Mouse (Mus musculus) lung, postnatal 14 days (tissue): ENCODE results near the gene Etfrf1.

ENCODE experiments used
- DNase-seq: peaks from one replicate; pipeline ENCODE4 v3.0.0; 2021

Etfrf1 gene

DNA sequence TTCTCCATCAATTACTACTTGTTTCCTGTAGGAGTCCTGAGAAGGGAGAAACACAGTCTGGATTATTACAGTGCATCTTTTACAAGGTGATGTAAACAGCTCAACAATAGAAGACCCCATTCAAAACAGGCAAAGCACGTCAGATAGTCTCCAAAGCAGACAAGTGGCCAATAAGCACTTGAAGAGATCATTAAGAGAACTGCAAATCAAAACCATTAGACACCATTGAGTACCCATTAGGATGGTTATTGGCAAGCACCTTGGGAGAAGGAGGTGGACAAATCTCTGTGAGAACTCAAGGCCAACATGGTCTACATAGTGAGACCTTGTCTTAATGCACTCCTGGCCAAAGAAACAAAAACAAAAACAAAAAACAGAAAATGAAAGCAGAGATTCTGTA lies 23.5 kb downstream of the Etfrf1 start:
- DNase-seq = no peak

DNA sequence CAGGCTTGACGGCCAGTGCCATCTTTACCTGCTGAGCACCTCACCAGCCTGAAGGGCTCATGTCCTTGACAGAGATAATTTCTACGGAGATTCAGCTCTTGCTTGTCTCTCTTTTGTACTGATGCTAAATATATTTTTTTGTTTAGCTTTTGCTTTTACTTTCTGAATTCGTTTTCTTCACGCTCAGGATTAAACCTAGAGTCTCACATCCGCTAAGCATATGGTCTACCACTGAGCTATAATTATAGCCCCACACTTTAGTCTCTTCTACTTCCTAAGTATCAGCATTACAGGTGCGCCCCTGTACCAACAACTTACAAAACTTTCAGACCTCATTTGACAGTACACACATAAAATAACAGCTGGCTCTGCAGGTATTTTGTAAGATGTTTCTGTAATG lies 24.4 kb downstream of the Etfrf1 start:
- no peak for DNase-seq

DNA sequence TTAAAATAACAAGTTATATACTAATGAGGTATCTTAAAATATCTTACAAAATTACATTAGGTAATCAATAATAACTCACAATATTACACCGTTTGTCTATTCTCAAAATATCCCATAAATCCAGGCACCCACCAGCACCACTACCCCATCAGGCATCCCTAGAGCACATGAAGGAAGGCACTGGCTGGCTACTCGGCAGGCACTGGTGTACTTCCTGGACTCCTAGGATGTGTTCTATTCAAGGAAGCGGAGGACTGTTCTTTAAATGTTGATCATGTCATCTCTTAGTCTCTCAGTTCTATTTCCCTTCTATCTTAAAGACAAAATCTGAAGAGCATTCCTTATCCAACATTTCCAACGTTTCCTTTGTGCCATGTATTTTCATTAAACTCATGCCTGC lies 26.2 kb downstream of the Etfrf1 start:
- no peak for DNase-seq

DNA sequence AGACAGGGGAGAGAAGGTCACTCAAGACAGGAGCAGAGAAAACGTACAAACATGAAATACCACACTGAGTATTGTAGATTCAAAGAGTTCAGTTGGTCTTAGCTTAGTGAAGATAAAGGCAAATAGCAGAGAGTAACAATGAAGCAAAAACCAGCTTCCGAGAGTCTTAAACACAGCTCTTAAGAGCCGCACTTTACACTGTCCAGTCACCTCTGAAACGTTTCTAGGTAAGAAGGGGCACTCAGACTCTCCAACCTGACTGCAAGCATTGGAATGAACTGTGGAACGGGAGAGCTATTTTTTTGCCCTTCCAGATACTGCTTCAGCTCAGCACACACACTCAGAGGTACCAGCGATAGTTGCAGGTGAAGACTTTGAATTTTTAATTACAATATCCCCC lies 29.4 kb downstream of the Etfrf1 start:
- DNase-seq = no peak

DNA sequence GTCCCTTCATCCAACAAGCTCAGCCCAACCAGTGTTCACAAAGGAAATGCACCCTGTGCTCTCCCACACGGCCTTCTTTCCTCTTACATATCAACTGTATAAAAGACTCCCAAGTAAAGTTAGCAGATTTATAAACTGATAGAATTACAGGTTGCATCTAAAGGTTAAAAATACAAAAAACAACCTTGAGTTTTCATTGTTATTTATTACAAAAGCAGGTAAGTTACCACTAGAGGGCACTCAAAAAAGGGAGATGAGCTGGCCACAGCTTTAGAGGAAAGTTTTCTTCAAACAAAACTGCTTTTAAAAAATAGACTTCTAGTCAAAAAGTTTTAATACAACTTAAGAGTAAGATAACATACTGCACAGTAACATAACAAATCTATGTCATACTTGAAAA lies 31.6 kb downstream of the Etfrf1 start:
- DNase-seq = no peak

DNA sequence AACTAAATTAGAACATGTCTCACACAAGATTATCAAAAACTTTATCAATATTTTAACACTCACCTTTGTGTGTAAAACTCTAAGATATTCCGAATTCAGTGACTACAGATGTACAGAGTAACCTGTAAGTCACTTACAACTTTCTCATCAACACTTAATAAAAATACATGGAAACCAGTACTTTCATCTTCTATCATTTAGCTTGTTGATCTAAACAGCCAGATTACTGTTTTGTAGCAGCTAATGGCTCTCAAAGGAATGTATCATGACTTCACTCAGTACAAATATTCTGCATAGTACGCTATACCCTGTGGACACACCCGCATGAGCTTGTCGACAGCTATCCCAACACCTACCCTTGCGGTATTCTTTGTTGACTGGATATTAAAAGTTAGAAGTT lies 35.9 kb downstream of the Etfrf1 start:
- DNase-seq = no peak

DNA sequence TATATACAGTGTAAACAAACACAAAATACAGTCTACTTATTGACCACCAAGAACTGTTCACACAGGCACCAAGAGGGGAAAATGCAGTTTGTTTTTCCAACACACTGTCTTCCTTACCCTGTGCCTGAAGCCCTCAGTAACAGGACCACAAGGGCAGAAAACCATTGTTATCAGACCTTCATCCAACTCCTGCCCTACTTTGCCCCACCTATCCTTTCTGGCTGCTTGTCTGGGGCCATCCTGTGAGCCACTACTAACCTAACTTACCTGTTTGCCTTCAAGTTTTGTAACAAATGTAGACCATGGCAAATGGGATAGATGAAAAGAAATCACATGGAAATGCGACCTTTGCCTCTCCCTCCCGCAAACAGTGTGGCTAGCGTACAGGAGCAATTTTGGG lies 37.0 kb downstream of the Etfrf1 start:
- no peak for DNase-seq

DNA sequence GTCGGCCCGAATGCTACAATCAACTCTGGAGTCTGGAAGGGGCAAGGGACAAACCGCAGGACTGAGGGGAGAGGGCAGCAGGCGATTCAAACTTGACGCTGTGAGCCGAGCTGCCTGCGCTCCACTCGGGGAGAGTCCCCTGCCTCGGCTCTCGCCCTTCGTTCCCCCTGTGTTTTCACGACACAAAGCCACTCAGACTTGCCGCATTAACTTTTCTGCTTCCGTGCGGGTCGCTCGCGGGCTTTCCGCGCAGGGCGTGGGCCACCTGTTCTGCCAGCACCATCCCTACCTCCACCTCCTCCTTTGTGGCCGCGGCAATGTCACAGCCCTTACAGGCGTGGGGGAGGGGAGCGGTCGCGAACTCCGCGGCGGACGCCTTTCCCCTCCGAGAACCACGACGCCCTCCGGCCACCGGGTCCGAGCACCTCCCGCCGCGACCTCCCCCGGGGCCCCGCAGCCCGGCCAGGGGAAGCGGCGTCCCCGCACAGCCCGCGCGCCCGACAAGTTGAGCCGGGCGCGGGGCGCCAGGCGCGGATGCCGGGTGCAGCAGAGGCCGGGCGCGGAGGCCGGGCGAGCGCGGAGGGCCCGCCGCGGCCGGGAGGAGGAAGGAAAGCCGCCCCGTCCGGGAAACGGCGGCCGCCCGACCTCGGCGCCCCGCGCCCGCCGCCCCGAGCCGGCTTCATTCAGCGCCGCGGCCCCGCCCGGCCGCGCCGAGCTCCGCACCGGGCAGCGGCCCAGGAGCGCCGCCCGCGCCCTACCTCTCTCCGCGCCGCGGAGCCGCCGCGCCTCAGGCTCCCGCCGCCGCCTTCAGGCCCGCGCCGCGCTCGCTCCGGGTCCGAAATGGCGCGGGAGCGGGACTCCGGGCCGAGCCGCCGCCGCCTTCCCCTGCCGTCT lies 38.6 kb downstream of the Etfrf1 start:
- peak; percentile 67 for DNase-seq

DNA sequence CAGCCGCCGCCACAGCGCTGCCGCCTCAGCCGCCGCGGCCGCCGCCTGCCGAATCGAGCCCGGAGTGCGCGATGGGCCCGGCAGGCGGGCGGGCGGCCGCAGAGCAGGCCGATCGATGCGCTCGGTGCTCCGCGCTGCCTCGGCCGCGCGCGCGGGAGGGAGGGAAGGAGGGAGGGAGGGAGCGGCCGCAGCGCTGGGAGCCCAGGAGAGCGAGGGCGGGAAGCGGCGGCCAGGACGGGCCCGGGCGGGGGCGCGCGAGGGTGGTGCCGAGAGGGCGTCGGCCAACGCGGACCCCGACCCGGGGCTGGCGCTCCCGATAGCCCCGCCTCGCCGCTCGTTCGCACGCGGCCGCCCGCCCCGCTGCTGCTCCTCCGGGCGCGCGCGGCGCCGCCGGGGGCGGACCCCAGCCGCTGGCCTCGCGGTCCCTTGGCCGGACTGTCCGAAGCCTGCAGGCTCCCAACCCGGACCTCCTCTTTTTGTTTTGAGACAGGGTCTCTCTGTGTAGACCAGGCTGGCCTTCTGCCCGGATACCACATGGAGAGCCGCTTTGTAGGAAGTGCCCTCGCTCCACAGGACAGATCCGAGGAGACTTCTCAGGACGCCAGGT lies 39.4 kb downstream of the Etfrf1 start, which contains the start of gene Kras:
TSS of gene Kras (minus strand) at position 55 of the 607 bp plus-strand sequence.
- peak; percentile 93 for DNase-seq

DNA sequence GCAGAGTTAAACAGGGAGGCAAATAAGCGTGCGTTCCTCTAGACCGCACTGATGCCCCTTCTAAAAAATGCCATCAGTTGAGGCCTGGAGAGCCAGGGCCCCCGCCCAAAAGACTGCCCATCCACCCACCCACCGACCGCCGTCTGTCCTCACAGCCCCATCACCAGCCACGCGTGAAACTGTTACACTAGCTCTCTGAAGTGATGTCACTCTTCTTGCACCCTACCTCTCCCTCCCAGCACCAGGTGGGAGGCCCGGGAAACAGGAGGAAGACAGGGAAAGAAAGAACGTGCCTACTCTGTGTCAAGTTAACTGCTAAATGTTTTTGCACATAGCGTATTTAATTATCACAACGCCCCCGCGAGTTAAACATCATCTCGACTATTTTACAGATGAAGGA lies 39.9 kb downstream of the Etfrf1 start:
- no peak for DNase-seq

DNA sequence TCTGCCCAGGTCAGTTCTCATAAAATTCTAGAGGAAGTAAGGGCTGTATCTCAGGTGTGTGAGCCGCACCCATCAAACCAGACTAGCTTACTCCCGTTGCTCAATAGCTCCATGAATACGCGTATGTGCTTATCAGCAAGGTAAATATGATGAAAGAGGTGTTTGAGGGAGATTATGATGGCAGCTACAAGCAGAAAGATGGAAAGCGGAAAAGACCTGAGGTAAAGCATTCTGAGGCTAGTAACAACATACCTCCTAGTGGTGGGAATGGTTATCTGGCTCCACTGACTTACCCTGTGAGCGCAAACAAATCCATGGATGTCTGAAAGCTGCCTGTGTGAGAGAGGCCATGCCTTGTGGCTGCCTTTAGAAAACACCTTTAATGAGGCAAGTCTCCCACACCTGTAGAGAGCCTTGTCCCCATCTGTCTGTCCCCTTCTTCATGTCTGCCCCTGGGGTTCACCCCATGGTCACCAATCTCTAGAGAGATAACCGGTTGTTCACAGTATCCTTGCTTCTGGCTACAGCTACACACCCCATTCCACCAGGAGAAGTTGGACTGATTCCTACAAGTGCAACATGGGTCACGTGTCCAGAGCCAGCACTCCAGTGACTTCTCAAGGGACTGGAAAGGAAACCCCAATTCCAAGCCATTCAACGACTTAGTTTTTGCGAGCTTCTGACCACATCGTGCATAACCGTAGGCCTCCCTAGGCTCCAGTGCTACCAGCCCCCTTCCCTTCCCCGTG lies 45.2 kb downstream of the Etfrf1 start:
- DNase-seq = peak; percentile 34

DNA sequence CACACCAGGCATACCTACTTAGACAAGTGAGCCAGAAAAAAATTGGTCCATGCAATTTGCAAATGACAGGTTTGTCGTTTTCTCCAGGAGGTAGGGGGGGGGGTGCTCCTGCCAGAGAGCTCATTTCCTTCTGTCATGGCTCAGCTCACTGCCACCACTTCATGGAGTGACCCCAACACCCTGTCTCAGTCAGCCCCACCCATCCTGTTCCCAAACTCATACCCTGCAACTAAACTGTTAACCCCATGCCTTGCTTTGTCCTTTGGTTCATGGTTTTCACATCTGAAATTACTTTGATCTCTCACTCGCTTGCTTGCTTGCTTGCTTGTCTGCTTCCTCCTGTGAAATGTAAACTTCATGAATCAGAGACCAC lies 45.8 kb downstream of the Etfrf1 start:
- DNase-seq = no peak

DNA sequence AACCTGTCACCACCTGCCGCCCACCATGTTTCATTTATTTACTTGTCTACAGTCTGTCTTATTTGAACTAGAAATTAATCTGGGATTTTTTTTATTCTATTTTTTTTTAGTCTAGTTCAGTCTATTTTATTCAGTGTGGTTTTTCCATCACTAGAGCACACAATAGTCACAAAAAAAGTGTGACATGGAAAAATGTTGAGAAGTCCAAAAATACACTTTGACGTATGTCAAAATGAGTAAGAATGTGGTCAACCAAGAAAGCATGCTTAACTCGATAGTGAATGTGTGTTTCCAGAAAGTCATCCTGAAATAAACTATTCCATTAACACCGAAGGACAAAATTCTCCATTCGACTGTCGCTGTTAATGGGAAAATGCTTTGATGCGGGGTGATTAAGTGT lies 51.4 kb downstream of the Etfrf1 start:
- no peak for DNase-seq
